Mouse (Mus musculus) embryonic fibroblast, embryonic 13.5 days (primary cell): ENCODE results near the gene Specc1l.

Source experiments
- CTCF ChIP-seq: IDR thresholded peaks from 2 replicates; pipeline ENCODE4 v1.5.1; 2011; ENCODE audit warnings: mild to moderate bottlenecking, control low read depth, low read length, moderate library complexity, borderline replicate concordance; ENCODE audit not compliant: insufficient read depth
- POLR2A ChIP-seq: IDR thresholded peaks from 2 replicates; pipeline ENCODE4 v1.6.1; 2011; ENCODE audit warnings: low read depth, mild to moderate bottlenecking, control low read depth, low read length, moderate library complexity

- no peak for TF ChIP-seq POLR2A
- no peak for TF ChIP-seq CTCF
Observed at GRCm38 (mm10) chr10:75212981-75213380, 1.1 kb downstream of the Specc1l start.
